Mouse (Mus musculus) heart, adult 9 months (tissue): Measurements from ENCODE around the gene Lypd8.
"Not testable (repeated sequence)": the region's sequence is repeated elsewhere in the genome, so short reads cannot be mapped to it uniquely, and the experiment has no call there.

ENCODE experiments used
- DNase-seq, 2 experiments: peaks; one replicate each; pipeline ENCODE4 v3.0.0; 2022; ENCODE audit warnings: low spot score in 2 of 2

Gene Lypd8

DNA sequence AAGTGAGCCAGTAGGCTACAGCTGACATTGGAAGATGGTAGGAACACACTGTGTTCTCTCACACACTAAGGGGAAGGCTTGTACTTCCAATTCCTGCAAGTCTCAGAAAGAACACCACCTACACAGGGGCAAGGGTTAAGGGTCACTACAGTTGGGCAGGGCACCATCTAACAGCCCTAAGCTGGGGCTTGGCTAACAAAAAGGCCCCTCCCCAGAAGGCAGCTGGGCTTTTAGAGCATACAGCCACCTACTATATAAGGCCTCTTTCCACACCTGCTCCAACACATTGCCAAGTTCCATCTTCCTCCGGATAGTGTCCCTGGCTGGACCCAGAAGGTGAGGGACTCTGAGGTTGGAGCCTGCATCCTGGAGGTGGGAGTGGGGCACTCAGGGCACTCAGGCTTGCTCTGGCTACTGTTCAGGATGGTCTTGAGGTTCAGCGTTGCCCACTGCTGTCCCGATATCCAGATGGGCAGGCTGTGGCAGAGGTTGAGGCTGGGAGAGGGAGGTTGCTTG is at the start of gene Lypd8:
Lypd8 (plus strand) TSS at position 281 of the 516 bp plus-strand sequence.
- no peak for DNase-seq

DNA sequence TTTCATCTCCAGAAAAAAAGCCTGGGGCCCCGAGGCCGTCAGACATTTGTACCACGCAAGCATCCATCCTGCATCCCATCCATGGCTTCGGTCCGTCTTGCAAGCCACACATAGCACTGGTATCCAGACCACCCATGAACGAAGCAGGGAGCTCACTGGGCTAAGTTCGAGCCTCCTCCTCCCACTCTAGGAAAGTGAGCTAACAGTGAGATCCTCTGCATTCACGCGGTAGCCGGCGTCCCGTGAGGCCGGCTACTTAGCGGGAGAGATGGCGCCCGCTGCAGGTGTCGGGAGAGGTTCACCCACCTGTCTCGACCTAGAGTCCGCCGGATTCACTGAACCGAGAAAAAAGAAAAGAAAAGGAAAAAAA is 49.0 kb upstream of the Lypd8 start:
- DNase-seq: no peak

DNA sequence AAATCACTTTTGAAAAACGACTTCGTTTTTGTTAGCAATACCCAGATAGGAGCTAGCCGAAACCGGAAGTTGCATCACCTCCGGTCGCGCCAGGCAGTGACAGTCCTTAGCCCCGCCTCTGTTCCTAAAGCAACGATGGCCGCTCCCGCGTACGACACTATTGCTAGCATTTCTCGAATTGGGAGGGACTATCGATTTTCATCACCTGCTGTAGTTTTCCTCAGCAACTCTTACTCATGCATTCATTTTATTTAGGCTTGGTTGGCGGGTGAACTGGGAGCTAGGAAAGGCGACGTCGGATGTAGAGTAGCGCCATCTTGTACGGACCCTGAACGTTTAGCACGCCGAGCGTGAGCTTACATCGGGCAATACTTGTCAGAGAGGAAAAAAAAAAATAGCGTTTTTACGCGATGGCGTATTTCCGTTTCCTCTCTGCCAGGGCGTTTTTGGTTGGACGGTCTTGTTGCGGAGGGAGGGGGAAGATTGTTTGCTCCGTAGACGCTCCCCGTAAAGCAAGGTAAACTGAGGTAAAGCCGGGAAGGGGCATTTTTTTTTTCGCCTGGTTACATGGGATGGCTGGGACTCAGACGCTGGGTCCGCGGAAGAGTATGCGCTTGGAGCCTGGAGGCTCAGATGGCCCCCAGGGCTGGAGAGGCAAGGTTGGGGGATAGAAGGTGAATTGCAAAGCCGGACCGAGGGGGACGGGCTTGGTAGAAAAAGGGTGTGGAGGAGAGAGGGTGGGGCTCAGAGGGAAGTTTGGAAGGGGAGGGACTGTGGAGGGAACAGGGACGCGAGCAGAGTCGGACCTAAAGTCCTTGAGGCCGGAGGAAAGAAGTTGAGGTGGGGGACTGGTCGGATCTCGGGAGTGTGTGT is 48.3 kb upstream of the Lypd8 start, which contains the start of the genes Zfp672 and Sh3bp5l:
Zfp672 (minus strand) TSS at position 64 of the 873 bp plus-strand sequence.
Sh3bp5l (plus strand) TSS at position 449 of the 873 bp plus-strand sequence.
- DNase-seq: peak; percentile 94 to 95

DNA sequence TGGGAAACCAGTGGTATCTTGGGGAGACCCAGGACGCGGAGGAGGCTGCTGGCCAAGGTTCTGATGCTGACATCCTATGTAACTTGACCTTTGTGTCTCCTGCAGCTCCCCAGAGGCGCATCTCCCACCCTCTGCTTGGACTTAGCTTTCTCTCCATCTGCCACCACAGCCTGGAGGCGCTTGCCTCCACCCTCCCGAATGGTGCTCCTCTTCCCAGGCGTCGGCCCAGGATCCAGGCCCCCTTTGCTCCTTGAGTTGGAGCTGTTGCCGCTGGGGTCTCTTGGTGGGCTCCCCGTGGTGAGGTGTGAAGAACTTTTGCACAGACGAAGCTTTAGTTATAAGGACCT is 47.7 kb upstream of the Lypd8 start:
- no peak for DNase-seq

DNA sequence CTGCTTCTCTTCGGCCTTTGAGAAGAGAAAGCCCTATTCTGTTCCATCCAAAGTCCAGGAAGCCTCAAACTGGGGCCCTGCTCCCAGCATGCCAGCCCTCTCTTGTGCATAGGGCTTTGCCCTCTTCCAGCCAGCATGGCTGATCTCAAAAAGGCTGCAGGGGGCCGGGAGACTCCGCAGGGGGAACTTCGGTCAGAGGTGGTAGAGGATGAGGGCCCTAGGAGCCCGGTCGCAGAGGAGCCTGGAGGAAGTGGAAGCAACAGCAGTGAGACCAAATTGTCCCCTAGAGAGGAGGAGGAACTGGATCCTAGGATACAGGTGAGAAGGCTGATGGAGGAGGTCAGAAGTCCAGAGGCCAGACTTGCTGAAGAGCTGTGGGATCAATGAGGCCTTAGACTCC is 47.3 kb upstream of the Lypd8 start:
- no peak for DNase-seq

DNA sequence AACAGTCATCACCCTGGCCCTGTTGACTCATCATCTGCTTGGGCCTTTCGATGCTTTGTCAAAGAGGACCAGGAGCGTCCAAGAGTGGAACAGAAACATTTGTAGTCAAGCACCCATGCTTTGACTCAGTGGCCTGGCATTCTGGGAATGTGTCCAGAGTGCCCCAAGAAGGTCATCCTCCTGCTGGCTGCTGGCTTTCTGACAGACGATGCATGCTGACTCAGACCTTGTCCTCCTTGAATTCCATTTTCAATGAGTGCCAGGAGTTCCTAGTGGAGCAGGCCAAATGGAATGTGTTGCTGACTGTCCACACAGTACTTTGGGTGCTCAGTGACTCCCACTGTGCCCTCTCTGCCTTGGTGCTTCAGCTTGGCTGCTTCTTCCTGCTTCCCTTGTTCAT is 44.1 kb upstream of the Lypd8 start:
- peak; percentile 31 to 65 for DNase-seq

DNA sequence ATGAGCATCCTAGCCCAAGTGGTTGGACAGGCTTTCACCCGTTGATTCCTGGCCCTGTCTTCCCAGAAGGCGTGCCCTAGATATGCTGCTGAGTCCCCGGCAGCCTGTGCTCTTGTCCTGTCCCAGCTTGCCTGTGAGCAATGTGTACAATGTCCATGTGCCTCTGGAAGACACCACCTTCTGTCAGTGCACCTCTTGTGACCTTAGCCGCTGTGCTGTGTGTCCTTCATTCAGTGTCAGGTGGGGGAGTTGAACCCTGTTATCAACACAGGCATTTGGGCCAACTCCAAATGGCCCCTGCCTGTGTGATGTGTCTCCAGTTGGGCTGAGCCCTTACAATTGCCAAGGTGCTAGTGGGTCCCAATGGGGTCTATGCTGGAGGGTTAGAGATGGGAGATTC is 32.1 kb upstream of the Lypd8 start:
- no peak for DNase-seq

DNA sequence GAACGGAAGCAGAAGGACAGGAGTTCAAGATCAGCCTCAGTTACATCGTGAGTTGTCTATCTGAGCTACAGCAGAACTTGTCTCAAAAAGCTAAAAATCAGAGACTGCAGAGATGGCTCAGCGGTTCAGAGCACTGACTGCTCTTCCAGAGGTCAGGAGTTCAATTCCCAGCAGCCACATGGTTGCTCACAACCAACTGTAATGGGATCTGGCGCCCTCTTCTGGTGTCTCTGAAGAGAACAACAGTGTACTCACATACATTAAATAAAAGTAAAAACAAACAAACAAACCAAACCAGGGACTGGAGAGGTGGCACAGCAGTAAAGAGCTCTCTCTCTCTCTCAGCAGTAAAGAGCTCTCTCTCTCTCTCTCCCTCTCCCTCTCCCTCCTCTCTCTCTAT is 28.2 kb upstream of the Lypd8 start:
- no peak for DNase-seq

DNA sequence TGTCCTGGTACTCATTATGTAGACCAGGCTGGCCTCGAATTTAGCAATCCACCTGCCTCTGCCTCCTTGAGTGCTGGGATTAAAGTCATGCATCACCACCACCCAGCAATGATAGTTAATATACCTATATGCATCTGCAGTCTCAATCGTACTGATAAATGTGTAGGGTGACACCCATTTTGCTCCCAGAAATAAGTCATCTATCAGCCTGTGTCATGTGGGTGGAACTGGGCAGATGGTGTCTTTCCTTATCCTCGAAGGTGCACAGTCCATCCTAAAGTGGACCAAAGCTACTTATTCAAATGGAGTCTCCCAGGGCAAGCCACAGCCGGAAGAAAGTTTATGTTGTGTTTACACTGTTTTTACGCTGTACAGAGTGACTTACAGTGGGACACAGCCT is 27.7 kb upstream of the Lypd8 start:
- no peak for DNase-seq

DNA sequence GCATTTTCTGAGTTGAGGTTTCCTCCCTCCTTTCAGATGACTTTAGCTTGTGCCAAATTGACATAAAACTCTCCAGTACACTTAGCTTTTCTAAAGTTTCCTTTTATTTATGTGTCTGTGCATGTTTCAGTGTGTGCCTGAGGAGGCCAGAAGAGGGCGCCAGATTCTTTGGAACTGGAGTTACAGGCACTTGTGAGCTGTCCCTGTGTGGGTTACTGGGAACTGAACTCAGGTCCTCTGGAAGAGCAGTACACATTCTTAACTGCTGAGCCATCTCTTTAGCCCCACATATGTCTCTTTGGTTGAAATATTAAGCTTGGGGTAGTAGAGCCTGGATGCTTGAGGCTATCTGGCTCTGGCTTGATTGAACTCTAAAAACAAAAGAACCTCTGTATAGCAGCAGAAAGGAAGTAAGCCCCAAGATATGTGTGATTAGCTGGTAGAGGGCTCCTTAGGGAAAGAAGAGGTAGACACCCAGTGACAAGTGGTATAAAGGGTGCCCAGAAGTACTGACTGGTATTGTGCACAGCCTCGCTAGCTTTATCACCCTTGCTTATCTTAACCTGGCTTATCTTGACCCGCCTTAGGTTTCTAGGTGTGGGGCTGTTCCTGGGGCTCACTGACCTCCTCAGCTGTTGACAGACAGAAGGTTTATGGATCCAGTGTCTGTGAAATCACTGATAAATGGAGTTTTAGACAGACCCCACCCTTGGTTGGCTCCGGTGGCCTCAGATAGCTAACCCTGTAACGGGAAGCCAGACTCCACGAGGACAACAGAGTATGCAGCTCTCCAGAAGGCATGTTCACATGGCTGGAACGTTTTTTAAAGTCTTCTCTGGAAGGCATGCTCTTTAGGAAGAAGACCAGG is 25.9 kb upstream of the Lypd8 start:
- no peak for DNase-seq

DNA sequence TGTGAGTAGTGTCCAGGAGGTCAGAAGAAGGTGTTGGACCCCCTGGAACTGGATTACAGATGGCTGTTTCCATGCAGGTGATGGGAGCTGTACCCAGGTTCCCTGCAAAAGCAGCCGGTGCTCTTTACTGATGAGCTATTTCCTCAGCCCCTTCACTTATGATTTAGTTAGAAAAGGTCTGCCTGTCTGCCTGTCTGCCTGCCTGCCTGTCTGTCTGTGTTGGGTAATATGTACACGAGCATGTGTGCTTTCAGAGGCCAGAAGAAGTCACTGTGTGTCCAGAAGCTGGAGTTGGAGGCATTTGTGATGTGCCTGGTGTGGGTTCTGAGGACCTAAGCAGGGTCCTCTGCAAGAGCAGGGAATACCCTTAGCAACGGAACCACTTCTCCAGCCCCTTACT is 25.1 kb upstream of the Lypd8 start:
- no peak for DNase-seq

DNA sequence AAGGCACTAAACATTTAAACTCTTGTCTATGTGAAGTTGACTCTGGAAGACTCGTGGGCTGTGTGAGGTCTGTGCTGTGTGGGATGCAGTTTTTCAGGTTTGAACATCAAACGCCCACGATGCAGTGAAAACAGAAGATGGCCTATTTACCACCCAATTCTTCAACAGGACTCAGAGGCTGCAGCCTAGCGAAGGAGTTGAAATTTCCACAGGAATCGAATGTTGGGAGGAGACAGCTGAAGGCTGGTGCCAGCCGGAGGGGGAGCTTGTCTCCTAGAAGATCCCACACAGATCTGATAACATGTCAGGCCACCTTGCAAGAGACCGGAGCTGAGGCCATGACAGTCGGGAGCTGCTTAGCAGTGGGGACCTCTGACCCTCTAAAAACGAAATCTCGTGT is 24.4 kb upstream of the Lypd8 start:
- DNase-seq: no peak

DNA sequence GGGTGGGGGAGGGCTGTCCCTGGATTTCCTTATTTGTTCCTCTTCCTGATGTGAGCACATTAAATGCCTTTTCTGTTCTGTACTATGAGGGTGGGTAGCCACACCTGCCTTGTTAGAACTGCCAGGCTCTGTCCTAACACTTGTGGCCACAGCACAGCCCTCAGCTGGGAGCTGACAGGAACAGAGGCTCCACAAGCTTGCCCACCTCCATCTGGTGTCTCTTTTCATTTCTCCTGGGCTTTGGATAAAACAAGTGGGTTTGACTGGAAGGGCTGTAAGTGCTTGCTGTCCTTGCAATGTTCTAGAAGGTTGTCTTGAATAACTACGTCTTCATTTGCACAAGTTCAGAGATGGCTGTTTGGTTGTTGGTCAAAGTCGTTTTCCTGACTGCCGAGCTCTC is 23.9 kb upstream of the Lypd8 start:
- DNase-seq: no peak

DNA sequence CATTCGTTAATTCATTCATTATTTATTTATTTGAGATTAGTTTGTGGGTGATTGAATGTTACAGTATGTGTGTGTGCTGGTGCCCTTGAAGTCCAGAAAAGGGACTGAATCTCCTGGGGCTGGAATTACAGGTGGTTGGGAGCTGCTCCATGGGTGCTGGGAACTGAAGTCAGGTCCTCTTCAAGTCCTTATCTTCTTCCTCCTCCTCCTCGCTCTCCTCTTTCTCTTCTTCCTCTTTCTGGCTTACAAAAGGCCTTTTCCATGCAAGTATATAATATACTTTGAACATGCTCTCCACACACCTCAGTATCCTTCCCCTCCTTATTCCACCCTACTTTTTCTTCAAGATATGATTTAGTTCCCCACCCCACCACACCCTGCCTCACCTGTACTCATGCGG is 21.8 kb upstream of the Lypd8 start:
- no peak for DNase-seq

DNA sequence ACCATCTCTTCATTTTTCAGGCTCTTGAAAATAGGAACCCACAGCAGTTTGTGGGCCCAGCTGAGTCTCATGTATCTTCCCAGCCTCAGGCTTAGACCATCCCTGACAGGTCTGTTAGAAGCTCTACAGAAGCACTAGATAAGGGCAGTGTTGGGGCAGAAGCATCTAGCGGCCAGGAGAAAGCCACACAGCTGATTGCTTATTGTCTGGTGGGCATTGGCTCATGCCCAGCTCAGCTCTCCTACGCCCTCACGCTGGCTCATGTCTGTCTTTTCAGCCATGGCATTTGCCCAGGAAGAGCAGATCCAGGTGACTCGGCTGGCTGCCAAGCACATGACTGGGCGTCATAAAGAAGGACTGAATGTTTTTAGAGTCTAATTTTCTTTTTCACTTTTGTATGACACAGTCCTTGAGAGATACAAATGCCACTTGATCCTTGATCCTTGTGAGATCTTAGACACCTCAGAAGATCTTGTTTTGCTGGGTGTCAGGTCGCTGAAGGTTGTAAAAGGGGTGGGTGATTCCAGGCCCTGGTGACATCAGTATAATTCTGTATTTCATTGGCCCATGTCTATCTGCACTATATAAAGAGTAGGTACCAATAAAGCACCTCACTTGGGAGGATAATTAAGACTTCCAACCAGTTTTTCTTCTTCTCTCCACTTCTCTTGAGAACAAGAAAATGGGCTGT is 20.9 kb upstream of the Lypd8 start:
- no peak for DNase-seq

DNA sequence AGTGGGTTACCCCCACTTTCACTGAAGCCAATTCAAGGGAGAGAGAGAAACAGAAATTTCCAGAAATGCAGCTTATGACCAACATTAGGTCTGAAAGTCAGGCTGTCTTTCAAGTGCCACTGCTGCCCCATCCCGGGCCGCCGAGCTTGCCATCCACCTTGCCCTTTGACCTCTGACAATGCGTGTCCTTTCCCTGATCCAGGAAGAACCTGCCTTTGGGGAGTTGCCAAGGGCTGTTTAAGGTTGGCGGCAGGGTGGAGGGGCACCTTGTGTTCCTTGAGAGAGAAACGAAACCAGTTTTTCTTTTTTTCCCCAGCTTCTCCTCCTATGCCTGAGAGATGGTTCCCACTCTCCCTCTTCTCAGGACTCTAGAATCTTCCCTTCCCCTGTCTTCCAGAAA is 16.3 kb upstream of the Lypd8 start:
- DNase-seq: not testable (repeated sequence)

DNA sequence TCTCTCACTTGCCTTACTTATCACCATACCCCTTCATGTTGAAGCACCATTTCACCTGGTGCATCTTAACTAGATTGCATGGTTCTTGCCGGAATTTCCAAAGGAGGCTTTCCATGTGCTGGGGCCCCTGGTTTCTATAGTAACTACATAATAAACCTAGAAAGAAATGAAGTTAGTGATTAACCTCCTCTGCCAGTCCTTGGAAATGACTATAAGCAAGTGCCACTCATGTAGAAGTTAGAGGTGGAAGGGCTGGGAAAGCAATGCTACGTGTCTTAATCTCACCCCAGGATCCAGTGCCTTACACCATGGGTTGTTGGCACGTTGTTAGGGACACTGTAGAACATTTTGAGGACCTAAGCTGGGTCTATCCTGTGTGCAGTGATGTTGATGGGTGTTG is 14.4 kb upstream of the Lypd8 start:
- no peak for DNase-seq

DNA sequence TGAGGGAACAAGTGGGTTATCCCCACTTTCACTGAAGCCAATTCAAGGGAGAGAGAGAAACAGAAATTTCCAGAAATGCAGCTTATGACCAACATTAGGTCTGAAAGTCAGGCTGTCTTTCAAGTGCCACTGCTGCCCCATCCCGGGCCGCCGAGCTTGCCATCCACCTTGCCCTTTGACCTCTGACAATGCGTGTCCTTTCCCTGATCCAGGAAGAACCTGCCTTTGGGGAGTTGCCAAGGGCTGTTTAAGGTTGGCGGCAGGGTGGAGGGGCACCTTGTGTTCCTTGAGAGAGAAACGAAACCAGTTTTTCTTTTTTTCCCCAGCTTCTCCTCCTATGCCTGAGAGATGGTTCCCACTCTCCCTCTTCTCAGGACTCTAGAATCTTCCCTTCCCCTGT is 12.7 kb upstream of the Lypd8 start:
- not testable (repeated sequence) for DNase-seq

DNA sequence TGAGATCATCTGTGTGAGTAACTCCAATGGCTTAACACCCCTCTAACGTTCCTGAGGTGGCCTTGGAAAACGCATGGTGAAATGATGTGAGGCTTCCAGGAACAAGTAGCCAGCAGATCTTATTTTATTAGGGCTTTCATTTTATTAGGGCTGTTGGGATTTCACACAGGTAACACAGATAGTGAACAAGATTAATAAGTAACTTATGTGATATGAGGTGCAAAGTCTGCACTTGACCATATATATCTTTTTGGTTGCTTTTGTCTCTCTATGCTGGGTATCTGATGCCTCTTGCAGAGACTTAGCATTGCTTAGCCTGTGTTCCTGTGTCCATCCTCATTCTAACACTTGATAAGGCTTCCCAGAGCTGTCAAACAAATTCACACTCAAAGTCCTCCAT is 1.6 kb upstream of the Lypd8 start:
- DNase-seq: no peak

DNA sequence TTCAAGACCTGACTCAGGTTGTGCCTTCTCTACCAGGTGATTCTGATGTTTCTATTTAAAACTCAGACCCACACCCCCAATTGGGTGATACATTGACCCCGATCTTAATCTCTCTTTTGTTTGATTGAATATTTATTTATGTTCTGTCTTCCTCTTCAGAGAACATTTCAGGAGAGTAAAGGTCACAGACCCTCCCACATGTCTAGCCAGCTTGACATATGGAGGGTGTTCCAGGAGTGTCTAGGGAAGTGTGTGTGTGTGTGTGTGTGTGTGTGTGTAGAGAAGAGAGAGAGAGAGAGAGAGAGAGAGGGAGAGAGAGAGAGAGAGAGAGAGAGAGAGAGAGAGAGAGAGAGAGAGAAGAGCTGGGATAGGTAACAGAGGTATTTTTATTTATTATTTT is 1.2 kb upstream of the Lypd8 start:
- DNase-seq: no peak

DNA sequence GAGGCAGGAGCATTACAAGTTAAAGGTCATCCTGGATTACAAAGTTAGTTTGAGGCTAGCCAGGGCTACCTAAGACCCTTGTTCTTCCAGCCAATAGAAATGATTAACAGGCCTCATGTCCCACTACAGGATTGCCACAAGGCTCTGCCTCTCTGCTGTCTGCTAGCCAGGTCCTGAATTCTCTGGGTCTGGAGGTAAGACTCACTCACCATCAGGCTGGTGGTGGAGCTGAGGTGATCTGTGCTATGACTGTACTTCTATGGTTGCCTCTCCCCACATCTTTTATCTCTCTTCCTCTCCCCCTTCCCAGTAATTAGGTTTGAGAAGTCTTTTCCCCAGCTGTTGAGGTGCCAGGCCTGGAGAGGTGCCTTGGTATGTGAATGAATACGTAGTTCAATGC is 673 bp downstream of the Lypd8 start:
- DNase-seq: no peak

DNA sequence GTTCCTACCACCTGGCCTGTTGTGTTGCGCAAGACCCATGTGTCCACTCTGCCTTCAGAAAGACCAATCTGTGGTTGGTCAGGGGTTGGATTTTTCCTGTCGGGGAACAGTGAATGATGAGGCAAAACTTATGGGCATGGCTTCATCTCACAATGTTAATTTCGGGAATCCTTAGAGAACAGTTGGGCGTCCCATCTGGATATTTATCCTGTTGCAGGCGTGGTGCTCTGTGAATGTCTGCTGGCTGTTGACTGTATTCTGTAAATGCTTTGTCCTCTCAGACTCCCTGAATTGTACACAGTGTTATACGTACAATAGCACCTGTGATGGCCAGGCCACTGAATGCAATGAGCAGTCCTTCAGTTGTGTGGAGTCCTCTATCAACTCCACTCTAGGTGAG is 3.6 kb downstream of the Lypd8 start:
- no peak for DNase-seq
